Mouse (Mus musculus) left cerebral cortex, postnatal 25 days (tissue): ENCODE data around the gene Ppfia4. TPM values are rescaled to one million over a fixed set of nuclear protein-coding genes. Genes with fewer than 3 reads are reported as not detected.

Experiments used
- DNase-seq, 2 experiments: peaks; one replicate each; pipeline ENCODE4 v3.0.0; 2022; ENCODE audit warnings: low spot score in 2 of 2, mixed read lengths in 1 of 2
- intact Hi-C: fragments of 180-260 bp; cut with DNase I; formaldehyde crosslinking; loops from one replicate; pipeline ENCODE4 v1.15.1; 2025
- total RNA-seq, 2 experiments: library from RNA; stranded (reverse); gene quantifications; 2 replicates each; pipeline ENCODE4 v1.2.3; 2021

Ppfia4 gene
- total RNA-seq: 10 to 100 TPM; 43.3 to 49.4 TPM

DNA sequence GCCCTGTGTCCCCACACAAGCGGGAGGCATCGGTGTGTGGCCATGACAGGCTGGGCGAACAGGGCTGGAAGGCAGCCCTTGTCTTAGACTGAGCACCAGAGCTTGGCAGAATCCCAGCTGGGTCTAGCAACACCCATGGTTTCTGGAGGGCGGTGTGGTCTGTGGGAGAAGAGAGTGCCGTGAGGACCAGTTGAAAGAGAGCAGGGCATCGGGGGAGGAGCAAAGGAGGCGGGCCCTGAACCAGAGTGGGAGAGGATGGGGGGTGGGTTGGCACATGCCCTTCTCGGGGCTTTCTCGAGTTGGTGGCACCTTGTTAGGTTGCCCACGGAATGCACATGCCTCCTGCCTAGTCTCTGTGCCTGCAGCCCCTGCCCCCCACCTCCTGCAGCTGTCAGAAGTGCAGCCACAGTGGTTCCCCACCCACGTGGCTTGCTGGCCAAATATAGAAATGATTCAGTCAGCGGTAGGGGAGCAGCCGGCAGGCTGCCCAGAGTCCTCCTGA is at the start of gene Ppfia4:
Gene Ppfia4, minus strand, starts transcription at position 159 of the 502 bp plus-strand sequence.
- intact Hi-C loops: loop anchor here (1.0 to 10.0 kb wide), 6 partner anchors 91 to 428 kb away; partner anchors contain the start of gene Optc
- DNase-seq: peak; percentile 72 to 90

DNA sequence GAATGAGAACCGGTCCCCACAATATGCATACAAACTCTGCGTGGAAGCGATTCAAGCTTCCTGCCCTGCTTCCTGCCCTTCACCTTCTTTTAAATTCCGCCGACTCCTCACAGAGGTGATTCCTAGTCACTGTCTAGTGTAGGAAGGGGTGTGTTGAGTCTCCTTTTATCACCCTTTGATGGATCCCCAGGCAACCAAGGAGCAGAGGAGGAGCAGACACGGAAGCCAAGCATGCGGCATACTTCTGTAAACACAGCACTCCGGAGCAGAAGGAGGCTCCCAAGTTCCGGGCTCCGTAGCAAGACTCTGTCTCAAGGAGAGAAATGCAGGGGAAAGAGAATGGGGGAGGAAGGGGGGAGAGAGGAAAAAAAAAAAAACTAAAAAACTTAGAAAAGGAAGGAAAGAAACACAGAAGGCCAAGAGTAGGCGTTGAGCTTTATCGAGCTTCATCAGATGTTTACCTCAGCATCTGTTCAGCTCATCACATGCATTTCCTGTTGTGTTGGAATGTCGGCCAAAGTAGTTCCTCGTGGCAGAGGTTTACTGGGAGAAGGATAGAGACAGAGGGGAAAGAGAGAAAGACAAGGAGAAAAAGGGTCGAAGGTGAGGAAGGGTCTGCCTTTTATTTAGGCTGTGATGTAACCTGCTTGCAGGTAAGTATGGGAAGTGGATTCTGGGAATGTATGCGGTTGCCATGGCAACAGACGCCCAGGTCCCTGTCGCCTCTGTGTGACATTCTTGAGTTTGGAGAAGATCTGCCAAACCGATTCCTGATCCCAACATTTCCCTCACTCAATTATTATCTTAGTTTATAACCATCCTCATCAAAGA is 49.3 kb upstream of the Ppfia4 start:
- intact Hi-C loops: no loop called here
- peak; percentile 32 to 47 for DNase-seq

DNA sequence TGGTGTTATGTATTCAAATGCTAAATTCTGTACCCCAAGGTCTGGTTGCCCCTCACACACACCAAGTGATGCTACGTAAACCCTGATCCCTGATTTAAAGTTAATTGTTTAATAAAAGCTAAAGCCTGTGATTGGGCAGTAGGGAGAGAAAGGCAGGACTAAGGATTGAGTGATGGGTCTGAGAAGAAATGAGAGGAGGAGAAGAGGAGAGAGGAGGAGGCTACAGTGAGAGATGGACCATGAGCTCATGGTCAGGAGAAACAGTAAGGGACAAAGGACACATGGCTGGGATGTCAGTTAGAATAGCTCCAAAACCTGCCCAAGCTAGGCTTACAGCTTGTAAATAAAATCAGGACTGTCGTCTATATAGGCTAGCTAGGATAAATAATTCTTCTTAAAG is 48.3 kb upstream of the Ppfia4 start:
- DNase-seq: no peak
- intact Hi-C loops: no loop called here

DNA sequence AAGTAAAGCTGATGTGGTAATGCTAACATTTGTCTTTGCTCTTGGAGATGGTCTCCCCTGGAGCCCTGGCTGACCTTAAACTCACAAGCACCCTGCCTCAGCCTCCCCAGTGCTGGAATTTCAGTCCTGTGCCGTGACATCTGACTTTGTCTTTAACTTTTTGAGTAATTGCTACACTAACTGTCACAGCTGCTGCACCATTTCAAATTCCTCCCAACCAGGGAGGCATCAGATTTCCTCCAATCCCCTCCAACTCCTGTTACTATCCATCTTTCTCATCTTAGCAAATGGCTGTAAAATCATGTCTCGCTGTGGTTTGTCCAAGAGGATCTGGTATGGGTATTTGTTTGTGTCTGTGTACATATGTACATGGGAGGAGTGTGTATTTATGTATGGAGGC is 41.4 kb upstream of the Ppfia4 start:
- DNase-seq: no peak

DNA sequence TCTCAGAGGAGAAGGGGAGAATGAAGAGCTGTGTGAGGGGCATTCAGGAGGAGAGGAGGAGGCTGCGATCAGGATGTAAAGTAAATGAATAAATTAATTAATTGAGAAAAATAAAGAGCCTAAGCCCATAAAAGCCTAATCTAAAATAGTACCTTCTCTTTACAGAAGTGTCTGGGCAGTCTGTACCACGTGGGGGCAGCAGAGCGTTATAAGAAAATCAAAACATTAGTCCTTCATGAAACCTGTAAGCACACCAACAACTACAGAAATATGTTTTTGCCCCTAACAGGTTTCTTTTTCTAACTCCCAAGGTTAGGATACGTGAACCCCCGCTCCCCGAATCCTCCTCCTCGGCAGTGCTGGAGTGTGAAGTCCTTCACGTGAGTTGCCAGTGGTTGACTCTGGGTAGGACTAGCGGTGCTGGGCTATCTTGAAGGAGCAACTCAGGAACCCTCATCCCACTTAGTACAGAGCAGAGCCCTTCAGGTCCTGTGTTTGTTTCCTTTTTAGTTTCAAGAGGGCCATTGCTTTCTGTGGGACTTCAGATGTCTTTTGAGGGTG is 36.1 kb upstream of the Ppfia4 start:
- peak; percentile 40 to 56 for DNase-seq
- intact Hi-C loops: no loop called here

More for the DNA sequence above, 41.4 kb upstream of the Ppfia4 start:
- intact Hi-C loops: no loop called here

DNA sequence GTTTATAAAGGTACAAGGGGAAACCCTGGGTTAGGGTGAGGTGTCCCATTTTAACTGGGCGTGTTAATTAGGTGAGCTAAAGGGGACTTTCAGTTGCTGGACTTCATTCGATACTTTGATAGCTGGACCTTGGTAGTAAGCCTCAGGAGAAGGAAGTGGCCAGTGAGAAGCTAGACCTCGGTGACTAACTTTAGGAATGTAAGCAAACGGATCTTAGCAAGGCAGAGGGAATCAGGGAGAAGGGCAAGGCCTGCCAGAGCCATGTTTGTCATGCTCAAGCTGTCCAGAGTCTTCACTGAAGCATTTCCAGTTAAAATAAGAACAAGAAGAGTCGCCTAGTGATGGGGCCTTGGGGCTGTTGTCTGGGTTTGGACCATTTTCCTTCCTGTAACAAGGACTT is 32.8 kb upstream of the Ppfia4 start:
- DNase-seq: no peak
- intact Hi-C loops: no loop called here

DNA sequence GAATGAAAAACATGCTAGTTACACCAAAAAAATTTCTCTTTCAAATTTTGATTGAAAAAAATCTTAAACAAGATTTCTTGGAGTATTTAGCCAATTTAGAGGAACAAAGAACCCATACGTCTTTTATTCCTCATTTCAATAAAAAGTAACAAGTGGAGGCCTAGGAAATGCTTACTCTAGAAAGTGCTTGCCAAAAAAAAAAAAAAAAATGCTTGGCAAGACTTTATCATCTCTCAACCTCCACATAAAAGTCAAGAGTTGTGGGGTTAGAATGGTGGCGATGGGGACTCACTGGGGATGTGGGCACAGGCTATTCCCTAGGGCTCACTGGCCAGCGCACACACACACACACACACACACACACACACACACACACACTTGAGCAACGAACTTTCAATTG is 30.5 kb upstream of the Ppfia4 start:
- DNase-seq: no peak
- intact Hi-C loops: loop anchor here (2.0 kb wide), 1 partner anchor 52 kb away; the partner anchor contains the start of gene Adipor1

DNA sequence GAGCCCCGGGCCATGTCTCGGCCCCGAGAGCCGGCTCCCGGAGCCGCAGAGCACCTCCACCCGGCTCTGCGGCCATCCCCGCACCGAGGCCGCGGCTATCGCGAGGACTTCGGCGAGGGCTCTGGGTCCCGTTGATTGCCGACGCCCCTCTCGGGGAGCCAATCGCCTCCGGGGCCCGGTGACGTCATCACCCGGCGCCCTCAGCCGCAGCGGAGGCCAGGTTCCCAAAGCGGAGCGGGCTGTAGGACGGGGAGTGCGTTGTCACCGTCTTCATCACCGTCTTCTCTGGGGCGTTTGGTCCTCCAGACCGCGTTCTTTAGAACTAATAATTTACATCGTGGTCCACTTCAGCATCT is 29.1 kb upstream of the Ppfia4 start, which contains the start of gene Tmem183a:
Gene Tmem183a, minus strand, starts transcription at position 123 of the 356 bp plus-strand sequence.
- DNase-seq: peak; percentile 96 to 97
- intact Hi-C loops: loop anchor here (1.0 to 2.0 kb wide), 2 partner anchors 53 to 93 kb away; partner anchors contain the start of genes Adipor1 and Klhl12

DNA sequence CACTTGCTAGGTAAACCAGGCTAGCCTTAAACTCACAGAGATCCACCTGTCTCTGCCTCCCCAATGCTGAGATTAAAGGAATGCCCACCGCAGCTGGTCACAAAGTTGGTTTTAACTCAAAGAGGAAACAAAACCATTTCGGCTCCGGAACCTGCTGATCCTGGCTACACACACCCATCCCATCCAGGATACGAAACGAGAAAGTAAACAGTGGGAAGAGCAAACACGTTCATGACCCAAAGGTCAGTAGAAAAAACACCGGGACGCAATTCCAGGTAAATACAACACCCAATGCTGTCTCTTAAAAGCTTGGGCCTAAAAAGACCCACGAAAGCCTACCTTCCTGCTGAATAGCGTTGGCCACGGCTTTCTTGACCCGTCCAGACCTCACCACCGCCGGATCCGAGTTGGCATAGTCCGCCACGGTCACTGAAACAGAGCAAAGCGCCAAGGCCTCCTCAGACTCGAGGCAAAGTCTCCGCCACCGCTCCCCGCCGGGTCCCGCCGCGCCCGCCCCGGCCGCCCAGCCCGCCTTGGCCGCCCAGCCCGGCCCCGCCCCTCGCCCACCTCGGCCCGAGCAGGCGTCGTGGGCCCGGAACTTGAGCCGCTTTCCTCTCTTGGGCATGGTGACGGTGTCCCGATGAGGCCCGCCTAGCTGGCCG is 28.6 kb upstream of the Ppfia4 start:
- peak in 1 of 2 experiments; percentile 52 for DNase-seq

DNA sequence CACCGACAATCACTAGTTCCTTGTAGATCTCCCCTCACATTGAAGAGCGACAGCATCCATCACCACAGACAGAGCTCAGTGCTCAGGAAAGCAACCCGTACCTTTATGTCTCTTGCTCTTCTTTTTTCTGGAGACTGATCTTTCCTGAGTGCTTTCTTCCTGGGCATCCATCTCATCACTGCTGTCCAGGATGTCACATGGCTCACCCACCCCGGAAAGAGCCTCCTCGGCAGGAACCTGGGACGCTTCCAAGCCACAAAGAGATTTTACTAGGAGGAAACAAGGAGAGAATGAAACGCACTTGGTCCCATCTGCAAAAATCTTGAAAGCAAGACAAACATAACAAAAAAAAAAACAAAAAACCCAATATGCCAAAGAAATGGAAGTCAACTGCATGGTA is 27.9 kb upstream of the Ppfia4 start:
- no peak for DNase-seq
- intact Hi-C loops: no loop called here

More for the DNA sequence above, 28.6 kb upstream of the Ppfia4 start:
- intact Hi-C loops: no loop called here

DNA sequence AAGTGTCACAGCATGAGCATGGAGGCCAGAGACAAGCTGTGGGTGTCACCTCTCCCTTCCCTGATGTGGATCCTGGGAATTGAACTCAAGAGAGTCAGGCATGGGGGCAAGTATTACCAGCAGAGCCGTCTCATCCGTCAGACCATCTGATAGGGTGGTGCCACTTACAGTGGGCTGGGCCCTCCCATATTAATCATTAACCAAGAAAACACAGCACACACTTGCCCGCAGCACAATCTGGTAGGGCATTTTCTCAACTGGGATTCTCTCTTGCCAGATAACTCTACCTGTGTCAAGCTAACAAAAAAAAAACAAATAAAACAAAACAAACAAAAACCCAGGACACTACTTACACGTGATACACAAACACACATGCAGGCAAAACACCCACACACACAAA is 24.7 kb upstream of the Ppfia4 start:
- intact Hi-C loops: loop anchor here (10.0 kb wide), 1 partner anchor 247 kb away; no protein-coding TSS in a partner anchor
- no peak for DNase-seq

DNA sequence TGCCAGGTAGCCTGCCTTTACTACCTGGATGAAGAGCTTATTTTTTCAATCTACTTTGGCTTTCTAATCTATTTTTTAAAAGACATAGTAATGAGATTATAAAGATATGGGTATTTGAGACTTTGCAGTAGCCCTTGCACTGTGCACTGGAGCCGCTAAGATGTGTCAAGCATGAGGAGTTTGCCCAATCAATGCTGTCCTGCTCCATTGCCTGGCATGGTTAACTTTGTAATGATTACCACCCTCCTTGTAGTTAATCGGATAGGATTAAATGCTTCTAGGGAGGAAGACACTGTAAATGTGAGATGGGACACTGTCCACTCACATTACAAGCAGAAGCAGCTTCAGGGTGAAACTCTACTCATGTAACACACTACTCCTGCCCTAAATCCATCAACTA is 20.6 kb upstream of the Ppfia4 start:
- intact Hi-C loops: loop anchor here (10.0 kb wide), 1 partner anchor 251 kb away; no protein-coding TSS in a partner anchor
- no peak for DNase-seq

DNA sequence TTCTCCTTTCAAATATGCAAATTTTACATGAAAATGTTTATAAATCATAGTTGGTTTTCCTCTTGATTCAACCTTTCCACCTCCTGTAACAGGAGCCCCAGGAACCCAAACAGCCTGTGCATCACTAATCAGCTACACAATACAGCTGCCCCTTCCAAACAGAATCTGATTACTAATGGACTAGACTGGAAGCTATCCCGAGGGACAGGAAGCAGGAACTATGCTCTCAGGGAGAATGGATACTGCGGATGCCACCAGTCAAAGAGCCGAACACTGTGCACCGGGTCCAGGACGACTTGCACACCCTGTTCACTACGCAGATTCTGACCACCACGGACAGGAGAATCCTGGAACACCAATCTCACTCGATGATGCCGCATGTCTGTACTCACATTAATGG is 15.1 kb upstream of the Ppfia4 start:
- intact Hi-C loops: no loop called here
- no peak for DNase-seq

DNA sequence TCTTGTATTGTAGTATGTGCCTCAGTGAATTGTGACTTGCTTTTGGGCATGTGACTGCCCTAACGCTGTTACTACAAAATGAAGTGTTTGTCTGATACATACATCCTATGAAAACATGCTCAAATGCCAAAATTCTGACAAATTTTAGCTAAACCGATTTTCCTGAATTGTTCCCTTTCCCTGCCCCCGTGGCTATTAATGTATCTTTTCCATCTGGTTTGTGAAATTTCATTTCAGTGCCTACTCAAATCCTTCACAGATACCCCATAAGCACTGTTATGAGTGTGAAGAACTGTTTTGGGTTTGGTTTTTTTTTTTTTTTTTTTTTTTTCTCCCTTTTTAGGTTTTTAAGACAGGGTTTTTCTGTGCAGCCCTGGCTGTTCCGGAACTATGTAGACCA is 12.3 kb upstream of the Ppfia4 start:
- intact Hi-C loops: no loop called here
- peak; percentile 44 to 86 for DNase-seq

DNA sequence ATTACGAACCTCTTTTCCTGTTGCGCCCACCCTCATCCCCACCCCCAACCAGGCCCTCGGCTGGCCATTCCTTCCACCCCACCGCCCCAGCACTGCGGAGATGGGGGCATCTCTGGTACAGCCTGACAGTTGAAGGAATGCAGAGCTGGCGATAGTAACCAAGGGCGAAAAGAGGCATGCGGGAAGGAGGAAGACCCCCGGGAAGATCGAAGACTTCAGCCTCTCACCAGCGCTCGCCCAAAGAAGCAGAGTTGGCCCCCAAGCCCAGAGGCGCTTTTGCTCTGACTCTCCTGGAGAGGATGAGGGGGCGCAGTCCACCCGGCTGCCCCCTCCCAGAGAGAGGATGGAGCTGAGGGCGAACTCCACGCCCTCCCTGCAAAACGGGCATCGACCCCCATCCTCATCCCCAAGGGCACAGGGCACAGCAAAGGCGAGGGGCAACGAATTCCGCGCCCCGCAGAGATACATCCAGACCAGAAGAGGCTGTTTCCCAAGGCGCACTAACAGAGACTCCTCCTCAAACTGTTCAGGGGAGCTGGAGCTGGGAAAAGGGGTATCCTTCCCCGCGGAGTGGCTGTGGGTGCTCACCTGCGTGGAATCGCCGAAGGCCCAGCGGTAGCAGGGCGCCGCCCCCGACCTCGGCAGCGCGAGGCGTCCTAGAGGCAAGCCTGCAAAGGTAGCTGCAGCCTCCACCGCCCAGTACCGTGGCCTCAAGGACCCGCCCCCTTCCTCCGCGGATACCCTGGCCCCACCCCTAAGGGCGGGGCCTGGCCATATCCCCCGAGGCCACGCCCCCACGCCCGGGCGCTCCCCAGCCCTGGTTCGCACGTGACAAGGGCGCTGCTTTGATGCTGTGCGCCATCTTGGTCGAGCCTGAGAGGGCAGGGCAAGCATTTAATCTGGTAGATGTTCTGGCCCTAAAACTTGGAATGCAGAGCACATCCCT is 11.6 kb upstream of the Ppfia4 start:
- intact Hi-C loops: no loop called here
- DNase-seq: peak; percentile 80 to 87

DNA sequence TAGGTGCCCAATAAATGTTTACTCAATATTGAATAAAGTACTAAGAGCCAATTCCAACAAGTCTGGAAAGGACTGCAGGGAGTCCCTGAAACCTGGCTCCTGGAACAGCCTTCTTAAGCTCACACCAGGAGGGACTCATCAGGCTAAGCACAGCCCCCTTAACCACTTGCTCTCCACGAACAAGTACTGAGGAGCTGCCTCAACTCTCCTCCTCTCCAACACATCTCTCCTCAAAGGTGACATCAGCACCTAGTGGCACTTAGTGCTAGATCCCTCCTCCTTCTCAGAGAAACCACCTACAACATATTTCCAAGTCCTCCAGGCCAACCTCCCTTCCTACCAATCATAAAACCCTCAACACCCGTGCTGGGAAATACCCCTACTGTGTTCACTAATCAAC is 10.8 kb upstream of the Ppfia4 start:
- intact Hi-C loops: no loop called here
- DNase-seq: no peak

DNA sequence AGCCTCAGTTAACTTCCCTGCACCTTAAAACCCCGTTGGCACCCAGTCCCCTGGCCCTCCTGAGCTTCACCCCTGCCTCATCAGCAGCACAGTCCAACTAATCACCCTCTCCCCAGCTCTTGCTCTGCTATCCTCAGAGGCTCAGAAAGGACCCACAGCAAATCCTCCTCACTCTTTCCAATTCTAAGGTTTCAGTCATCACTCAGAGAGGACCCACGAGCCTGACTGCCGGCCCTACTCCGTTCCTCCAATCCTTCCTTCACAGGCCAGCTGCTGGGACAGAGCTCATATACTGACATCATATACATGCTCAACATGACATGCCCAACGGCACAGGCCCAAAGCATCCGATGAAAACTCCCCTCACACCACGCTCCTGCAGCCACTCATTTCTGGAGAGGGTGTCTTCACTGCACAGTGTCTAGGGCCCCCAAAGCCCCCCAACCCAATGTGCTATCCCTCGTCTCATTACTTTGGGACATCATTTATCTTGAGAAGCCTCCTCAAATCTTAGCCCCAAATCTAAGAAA is 10.1 kb upstream of the Ppfia4 start:
- intact Hi-C loops: no loop called here
- no peak for DNase-seq

DNA sequence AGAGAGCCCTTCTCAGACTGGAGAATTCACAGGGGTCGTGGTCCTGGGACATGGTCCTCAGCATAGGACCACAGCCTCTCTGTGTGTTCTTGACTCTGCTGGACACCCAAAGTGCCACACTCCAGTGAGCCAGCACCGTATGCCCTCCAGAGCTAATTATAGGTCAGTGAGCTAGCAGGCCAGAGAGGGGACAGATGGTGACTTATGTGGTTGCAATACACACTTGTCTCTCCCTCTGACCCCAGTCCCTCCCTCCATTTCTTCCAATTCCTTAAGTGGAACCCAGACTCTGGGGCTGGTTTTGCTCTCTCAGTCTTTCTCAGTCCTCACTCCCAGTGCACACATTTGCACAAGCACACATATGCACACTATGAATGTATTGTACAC is 9.5 kb upstream of the Ppfia4 start:
- intact Hi-C loops: no loop called here
- no peak for DNase-seq
